Mouse (Mus musculus) right cerebral cortex, postnatal 14 days (tissue): ENCODE data around the gene Sorcs2.
"Not testable (repeated sequence)": the region's sequence is repeated elsewhere in the genome, so short reads cannot be mapped to it uniquely, and the experiment has no call there.

Experiments
- DNase-seq: peaks from one replicate; pipeline ENCODE4 v3.0.0; 2022

Gene Sorcs2

GRCm38 (mm10) chr5:36397837-36398282 is at the start of gene Sorcs2:
Gene Sorcs2, minus strand, starts transcription at chr5:36398139.
- DNase-seq = peak; percentile 87

- no peak for DNase-seq
Measured at GRCm38 (mm10) chr5:36446166-36446890, 48.4 kb upstream of the Sorcs2 start.

- no peak for DNase-seq
Measured at GRCm38 (mm10) chr5:36445028-36445427, 47.1 kb upstream of the Sorcs2 start.

GRCm38 (mm10) chr5:36444611-36445010 is 46.7 kb upstream of the Sorcs2 start:
- DNase-seq = no peak

- no peak for DNase-seq
Measured at GRCm38 (mm10) chr5:36440741-36441140, 42.8 kb upstream of the Sorcs2 start.

- DNase-seq = no peak
Measured at GRCm38 (mm10) chr5:36436858-36437257, 38.9 kb upstream of the Sorcs2 start.

- DNase-seq = no peak
Measured at GRCm38 (mm10) chr5:36434398-36434967, 36.5 kb upstream of the Sorcs2 start.

GRCm38 (mm10) chr5:36431711-36432110 is 33.8 kb upstream of the Sorcs2 start:
- DNase-seq = no peak

GRCm38 (mm10) chr5:36429551-36429950 is 31.6 kb upstream of the Sorcs2 start:
- DNase-seq = no peak

- DNase-seq = no peak
Measured at GRCm38 (mm10) chr5:36427831-36428230, 29.9 kb upstream of the Sorcs2 start.

- DNase-seq = no peak
Measured at GRCm38 (mm10) chr5:36426404-36426803, 28.5 kb upstream of the Sorcs2 start.

GRCm38 (mm10) chr5:36424676-36425075 is 26.7 kb upstream of the Sorcs2 start:
- DNase-seq = no peak

- DNase-seq = no peak
Measured at GRCm38 (mm10) chr5:36422689-36423088, 24.8 kb upstream of the Sorcs2 start.

GRCm38 (mm10) chr5:36419861-36420260 is 21.9 kb upstream of the Sorcs2 start:
- DNase-seq = no peak

GRCm38 (mm10) chr5:36414712-36415331 is 16.9 kb upstream of the Sorcs2 start:
- no peak for DNase-seq

GRCm38 (mm10) chr5:36398463-36399364 is 775 bp upstream of the Sorcs2 start:
- DNase-seq = peak; percentile 48

GRCm38 (mm10) chr5:36397384-36397759 is 567 bp downstream of the Sorcs2 start:
- DNase-seq = no peak

- DNase-seq = no peak
Measured at GRCm38 (mm10) chr5:36396491-36397383, 1.2 kb downstream of the Sorcs2 start.

- peak; percentile 89 for DNase-seq
Measured at GRCm38 (mm10) chr5:36396011-36396410, 1.9 kb downstream of the Sorcs2 start.

- DNase-seq = no peak
Measured at GRCm38 (mm10) chr5:36394840-36395515, 3.0 kb downstream of the Sorcs2 start.

- DNase-seq = no peak
Measured at GRCm38 (mm10) chr5:36391751-36392150, 6.2 kb downstream of the Sorcs2 start.

GRCm38 (mm10) chr5:36390591-36390927 is 7.4 kb downstream of the Sorcs2 start:
- not testable (repeated sequence) for DNase-seq
